Mouse (Mus musculus): Measurements from ENCODE around the gene Rcl1. TPM values are rescaled to one million over a fixed set of nuclear protein-coding genes. Genes with fewer than 3 reads are reported as not detected.

The Rcl1 gene
- total RNA-seq, 2 experiments from 2014 or later = 16.4 to 19.0 TPM

- DNase-seq (ENCODE audit: low spot score in 2 of 2) = no peak
Observed at GRCm38 (mm10) chr19:29106261-29106660, 5.1 kb downstream of the Rcl1 start.

GRCm38 (mm10) chr19:29112662-29113061, 11.5 kb downstream of the Rcl1 start:
- DNase-seq (ENCODE audit: low spot score in 2 of 2) = no peak

- DNase-seq (ENCODE audit: low spot score in 2 of 2) = no peak
Observed at GRCm38 (mm10) chr19:29113746-29114649, 12.8 kb downstream of the Rcl1 start.

- DNase-seq (ENCODE audit: low spot score in 2 of 2) = no peak
Observed at GRCm38 (mm10) chr19:29116796-29117195, 15.6 kb downstream of the Rcl1 start.

- DNase-seq (ENCODE audit: low spot score in 2 of 2) = no peak
Observed at GRCm38 (mm10) chr19:29118196-29118595, 17.0 kb downstream of the Rcl1 start.

- DNase-seq (ENCODE audit: low spot score in 2 of 2) = no peak
Observed at GRCm38 (mm10) chr19:29120311-29120710, 19.1 kb downstream of the Rcl1 start.

GRCm38 (mm10) chr19:29121394-29121793, 20.2 kb downstream of the Rcl1 start:
- DNase-seq (ENCODE audit: low spot score in 2 of 2) = no peak

- DNase-seq (ENCODE audit: low spot score in 2 of 2) = no peak
Observed at GRCm38 (mm10) chr19:29124886-29125585, 23.9 kb downstream of the Rcl1 start.

- no peak for DNase-seq (ENCODE audit: low spot score in 2 of 2)
Observed at GRCm38 (mm10) chr19:29126347-29127015, 25.3 kb downstream of the Rcl1 start.

- DNase-seq (ENCODE audit: low spot score in 2 of 2) = no peak
Observed at GRCm38 (mm10) chr19:29127331-29127730, 26.2 kb downstream of the Rcl1 start.

GRCm38 (mm10) chr19:29128217-29128616, 27.0 kb downstream of the Rcl1 start:
- DNase-seq (ENCODE audit: low spot score in 2 of 2) = no peak

GRCm38 (mm10) chr19:29129551-29129950, 28.4 kb downstream of the Rcl1 start:
- DNase-seq (ENCODE audit: low spot score in 2 of 2) = no peak

- no peak for DNase-seq (ENCODE audit: low spot score in 2 of 2)
Observed at GRCm38 (mm10) chr19:29131171-29131570, 30.0 kb downstream of the Rcl1 start.

- DNase-seq (ENCODE audit: low spot score in 2 of 2) = no peak
Observed at GRCm38 (mm10) chr19:29134293-29134692, 33.1 kb downstream of the Rcl1 start.

GRCm38 (mm10) chr19:29135172-29135736, 34.1 kb downstream of the Rcl1 start:
- no peak for DNase-seq (ENCODE audit: low spot score in 2 of 2)

GRCm38 (mm10) chr19:29138546-29139270, 37.5 kb downstream of the Rcl1 start:
- no peak for DNase-seq (ENCODE audit: low spot score in 2 of 2)

GRCm38 (mm10) chr19:29139699-29140456, 38.7 kb downstream of the Rcl1 start:
- peak in 1 of 2 experiments; percentile 12 for DNase-seq (ENCODE audit: low spot score in 2 of 2)

GRCm38 (mm10) chr19:29140933-29141332, 39.8 kb downstream of the Rcl1 start:
- no peak for DNase-seq (ENCODE audit: low spot score in 2 of 2)

GRCm38 (mm10) chr19:29142307-29142706, 41.1 kb downstream of the Rcl1 start:
- no peak for DNase-seq (ENCODE audit: low spot score in 2 of 2)

- DNase-seq (ENCODE audit: low spot score in 2 of 2) = no peak
Observed at GRCm38 (mm10) chr19:29145421-29145820, 44.2 kb downstream of the Rcl1 start.

All from left cerebral cortex, adult 18-20 months (tissue).